Mouse (Mus musculus) Patski (cell line): ENCODE measurements around the gene Man1a2. TPM values are rescaled to one million over a fixed set of nuclear protein-coding genes. Genes with fewer than 3 reads are reported as not detected.

ENCODE experiments used
- ATAC-seq: fragments of 100-300 bp; one replicate; pipeline ENCODE4 v1.8.0; 2021
- CTCF ChIA-PET: fragments of 350-600 bp; sonication (Branson Sonifier 250); formaldehyde crosslinking; loops from one replicate; lab custom pipeline; 2022; ENCODE audit warnings: inconsistent platforms; lab: Charles Lee
- POLR2A ChIA-PET: fragments of 350-600 bp; sonication (Branson Sonifier 250); formaldehyde crosslinking; loops from one replicate; lab custom pipeline; 2022; ENCODE audit warnings: antibody characterized with exemption, inconsistent platforms; lab: Charles Lee
- DNase-seq: peaks from one replicate; pipeline ENCODE4 v3.0.0-alpha.2; 2011; ENCODE audit warnings: low read depth, low spot score
- H3K27me3 ChIP-seq: fragments of 371-371 bp; one replicate; pipeline ENCODE4 v1.5.1; 2021
- CTCF ChIP-seq: fragments of 100-300 bp; IDR thresholded peaks from one replicate; pipeline ENCODE4 v1.5.1; 2021
- in situ Hi-C: fragments of 300-500 bp; cut with MboI; formaldehyde crosslinking; loops from 3 replicates; pipeline ENCODE4 v1.11.1; 2018; ENCODE audit warnings: low pct_unique_long_range_greater_than_20kb, mixed read lengths
- polyA plus RNA-seq: library from polyadenylated mRNA; unstranded; gene quantifications from one replicate; pipeline ENCODE4 v1.2.3, GENCODE M21; 2021

Man1a2 gene
- polyA plus RNA-seq, 1 experiment from 2014 or later: 83.6 TPM

GRCm38 (mm10) chr3:100515754-100516141, 169.6 kb downstream of the Man1a2 start:
- DNase-seq (no peak), ATAC-seq (peak; percentile 19)
- CTCF ChIA-PET: interaction anchor here (0.7 to 3.8 kb wide), 6 partner anchors 9 to 156 kb away, joined by 3 to 14 read pairs (median 5); no protein-coding TSS in a partner anchor
- POLR2A ChIA-PET: interaction anchor here (1.0 to 1.3 kb wide), 2 partner anchors 26 to 114 kb away, joined by 3 to 4 read pairs; no protein-coding TSS in a partner anchor
- in situ Hi-C loops: no loop called here
- H3K27me3 ChIP-seq: no peaks in the 10 kb centered on the region
- no peak for TF ChIP-seq CTCF

DNA sequence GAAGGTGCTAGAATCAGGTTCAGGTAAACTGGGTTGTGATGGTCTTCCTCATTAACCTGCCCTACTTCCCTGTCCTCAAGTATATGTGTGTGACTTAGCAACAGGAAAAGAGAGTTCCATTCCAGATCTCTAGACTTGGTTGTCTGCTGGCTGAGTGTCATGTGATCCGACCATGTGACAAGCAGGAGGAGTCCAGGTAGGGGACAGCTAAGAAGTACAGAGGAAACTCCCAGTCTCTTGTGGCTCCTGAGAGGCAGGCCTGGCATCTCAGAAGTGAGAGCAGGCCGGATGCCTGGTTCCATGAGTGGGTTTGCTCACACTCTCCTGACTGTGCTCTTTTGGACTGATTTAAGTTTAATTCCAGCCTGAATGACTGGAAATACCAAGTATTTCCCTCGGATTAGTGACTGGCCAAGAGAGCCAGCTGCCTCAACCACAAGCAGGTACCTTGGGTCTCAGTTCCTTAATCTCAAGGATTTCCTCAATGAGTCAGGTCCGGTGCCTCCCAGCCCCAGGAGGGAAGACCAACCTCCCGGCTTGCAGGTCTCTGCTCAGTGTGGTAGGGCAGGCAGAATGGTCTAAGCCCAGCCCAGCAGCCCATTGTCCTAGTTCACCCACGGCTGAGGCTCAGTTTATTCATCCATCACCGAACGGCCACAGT, 170.1 kb downstream of the Man1a2 start:
- in situ Hi-C loops: no loop called here
- TF ChIP-seq CTCF: no peak
- no peaks in the 10 kb centered on the region for H3K27me3 ChIP-seq
- ChIA-PET POLR2A (interaction anchor here (1.0 to 1.3 kb wide), 2 partner anchors 25 to 113 kb away, joined by 3 to 5 read pairs; partner anchors contain the start of gene Tent5c), CTCF (interaction anchor here (0.7 to 3.8 kb wide), 7 partner anchors 8 to 156 kb away, joined by 3 to 14 read pairs (median 4); no protein-coding TSS in a partner anchor)
- peak; percentile 86 for ATAC-seq
- DNase-seq: peak; percentile 96

Other genes starting within 250 kb of the Man1a2 start
- 8.4 TPM for gene Tent5c, start 196.2 kb downstream of the Man1a2 start, polyA plus RNA-seq
- 1.8 TPM for gene Vtcn1, start 140.0 kb upstream of the Man1a2 start, polyA plus RNA-seq
- 12.6 TPM for gene Trim45, start 236.7 kb upstream of the Man1a2 start, polyA plus RNA-seq